In the genomic region with DNA sequence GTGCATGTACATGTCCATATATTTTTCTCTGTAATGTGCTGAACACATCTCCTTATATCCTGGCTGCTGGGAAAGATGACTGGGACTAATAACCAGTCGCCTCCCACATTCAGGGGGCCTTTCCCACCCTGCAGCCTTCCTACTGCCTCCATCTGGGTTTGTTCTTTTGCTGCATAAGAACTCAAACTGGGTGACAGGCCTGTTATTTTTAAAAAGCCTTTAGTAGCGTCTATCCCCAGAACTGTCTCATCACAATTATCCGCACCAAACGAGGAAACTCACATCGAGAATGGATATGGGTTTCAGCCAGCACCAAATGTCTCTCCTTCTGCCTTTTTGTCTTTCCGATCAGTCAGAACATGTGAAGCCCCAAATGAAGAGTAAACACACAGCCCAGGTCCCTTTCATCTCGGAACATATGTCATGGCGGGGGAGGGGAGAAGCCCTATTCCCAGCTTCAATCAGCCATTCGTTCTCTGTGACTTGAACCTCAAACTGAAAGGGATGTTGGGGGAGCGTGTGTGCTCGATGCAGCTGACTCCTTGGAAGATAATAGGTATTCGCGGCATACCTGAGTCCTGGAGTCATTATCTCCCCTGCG, we compare ENCODE assay signal across 8 mouse cellular contexts.
DNase-seq lines count a peak whose midpoint lies in the region; ATAC-seq and TF ChIP-seq lines count a peak whose summit lies in the region.

No protein-coding gene starts in this region.

- H3K4me2 ChIP-seq in embryonic facial prominence, embryonic 12.5 days (replicated peaks) = 0 out of 2 replicates have a peak overlapping the region, but pooled peaks have one; percentile 7
- peak overlapping the region; percentile 17; the same call in 1 of the 2 replicates for H3K4me2 ChIP-seq in midbrain, embryonic 12.5 days (replicated peaks)

- DNase-seq in brain, adult 2 months (ENCODE audit: low read depth, low spot score) = peak; percentile 91
- DNase-seq in layer of hippocampus, adult 11-12 months (ENCODE audit: low spot score) = peak; percentile 86
- DNase-seq in thymus, adult 2 months = no peak
- no peak for DNase-seq in adrenal gland, postnatal 14 days
- no peak for DNase-seq in urinary bladder, adult 18-20 months (ENCODE audit: low spot score in 2 of 2)
- DNase-seq in thymus, postnatal 10 days (ENCODE audit: low spot score in 2 of 2) = no peak

- H3K9ac ChIP-seq in embryonic facial prominence, embryonic 12.5 days = no peak overlapping the region
- H3K9ac ChIP-seq in midbrain, embryonic 12.5 days (replicated peaks) = no peak overlapping the region

- H3K27me3 ChIP-seq in embryonic facial prominence, embryonic 12.5 days = no peaks in the 10 kb centered on the region
- H3K27me3 ChIP-seq in midbrain, embryonic 12.5 days = no peaks in the 10 kb centered on the region
- no peaks in the 10 kb centered on the region for H3K27me3 ChIP-seq in thymus, adult 2 months (ENCODE audit: control insufficient read depth, insufficient read depth, low read length)

- no peak for TF ChIP-seq CTCF in thymus, adult 2 months (IDR thresholded peaks at IDR 0.05; ENCODE audit: borderline replicate concordance, control insufficient read depth, extremely low read depth, insufficient read depth, low read length, poor library complexity)

- TF ChIP-seq POLR2A in thymus, adult 2 months (IDR thresholded peaks at IDR 0.05; ENCODE audit: control insufficient read depth, extremely low read depth, insufficient read depth, low read length, poor library complexity) = no peak

- peaks cover 8% of the 10 kb centered on the region for H3K4me1 ChIP-seq in embryonic facial prominence, embryonic 12.5 days
- peaks cover 27% of the 10 kb centered on the region for H3K4me1 ChIP-seq in midbrain, embryonic 12.5 days
- H3K4me1 ChIP-seq in thymus, adult 2 months (replicated peaks; ENCODE audit: control insufficient read depth, insufficient read depth, low read length) = no peaks in the 10 kb centered on the region

- no peak overlapping the region for H3K27ac ChIP-seq in embryonic facial prominence, embryonic 12.5 days
- peak overlapping the region; percentile 79 for H3K27ac ChIP-seq in midbrain, embryonic 12.5 days (replicated peaks)
- H3K27ac ChIP-seq in thymus, adult 2 months (ENCODE audit: control insufficient read depth, insufficient read depth, low read length) = no peak overlapping the region

- ATAC-seq in embryonic facial prominence, embryonic 12.5 days (ENCODE audit: insufficient number of reproducible peaks, insufficient read depth, low FRiP score, low TSS enrichment) = no peak
- peak; percentile 70 for ATAC-seq in midbrain, embryonic 12.5 days (ENCODE audit: low FRiP score, low read depth)

- 32% methylated on average over 14 of the region's 14 CpGs for WGBS in embryonic facial prominence, embryonic 12.5 days
- WGBS in midbrain, embryonic 12.5 days = 41% methylated on average over 14 of the region's 14 CpGs
- 61% methylated on average over 14 of the region's 14 CpGs for WGBS in thymus, adult 2 months

- no peak overlapping the region for H3K4me3 ChIP-seq in embryonic facial prominence, embryonic 12.5 days
- H3K4me3 ChIP-seq in midbrain, embryonic 12.5 days = no peak overlapping the region
- H3K4me3 ChIP-seq in thymus, adult 2 months (ENCODE audit: control insufficient read depth, insufficient read depth, low read length) = no peak overlapping the region

- no peaks in the 10 kb centered on the region for H3K36me3 ChIP-seq in embryonic facial prominence, embryonic 12.5 days
- no peaks in the 10 kb centered on the region for H3K36me3 ChIP-seq in midbrain, embryonic 12.5 days
- no peaks in the 10 kb centered on the region for H3K36me3 ChIP-seq in thymus, adult 2 months (ENCODE audit: control insufficient read depth, insufficient read depth, low read length)

- no peaks in the 10 kb centered on the region for H3K9me3 ChIP-seq in embryonic facial prominence, embryonic 12.5 days
- H3K9me3 ChIP-seq in midbrain, embryonic 12.5 days = no peaks in the 10 kb centered on the region

Comparison
In these comparisons a context has a peak if more than half of its experiments do, and no peak if none do; other contexts are left out.
1. DNase-seq: peak in brain, adult 2 months (single experiment) and layer of hippocampus, adult 11-12 months (single experiment); none in thymus, adult 2 months (single experiment), adrenal gland, postnatal 14 days (single experiment), urinary bladder, adult 18-20 months (0 of 2) and thymus, postnatal 10 days (0 of 2).